Mouse (Mus musculus): Measurements from ENCODE around the gene Fam53b.

Fam53b gene

DNA sequence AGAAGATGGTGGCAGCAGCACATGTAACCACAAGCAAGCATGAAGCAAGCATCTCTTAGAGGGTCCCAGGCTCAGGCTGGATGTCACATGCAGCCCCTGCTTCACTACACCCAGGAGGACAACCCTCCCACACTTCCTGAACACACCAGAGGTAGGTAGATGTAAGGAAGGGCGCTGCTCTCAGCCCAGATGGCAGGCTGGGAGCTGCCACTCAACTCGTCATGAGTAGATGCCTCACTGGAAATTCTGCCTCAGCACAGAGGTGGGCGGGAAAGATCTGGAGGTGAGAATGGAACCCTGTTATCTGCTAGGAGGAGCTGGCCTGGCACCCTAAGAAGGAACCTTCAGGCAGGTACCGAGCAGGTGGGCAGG is 45.7 kb downstream of the Fam53b start:
- DNase-seq (ENCODE audit: inconsistent age in 2 of 2, low spot score in 1 of 2), result no peak

DNA sequence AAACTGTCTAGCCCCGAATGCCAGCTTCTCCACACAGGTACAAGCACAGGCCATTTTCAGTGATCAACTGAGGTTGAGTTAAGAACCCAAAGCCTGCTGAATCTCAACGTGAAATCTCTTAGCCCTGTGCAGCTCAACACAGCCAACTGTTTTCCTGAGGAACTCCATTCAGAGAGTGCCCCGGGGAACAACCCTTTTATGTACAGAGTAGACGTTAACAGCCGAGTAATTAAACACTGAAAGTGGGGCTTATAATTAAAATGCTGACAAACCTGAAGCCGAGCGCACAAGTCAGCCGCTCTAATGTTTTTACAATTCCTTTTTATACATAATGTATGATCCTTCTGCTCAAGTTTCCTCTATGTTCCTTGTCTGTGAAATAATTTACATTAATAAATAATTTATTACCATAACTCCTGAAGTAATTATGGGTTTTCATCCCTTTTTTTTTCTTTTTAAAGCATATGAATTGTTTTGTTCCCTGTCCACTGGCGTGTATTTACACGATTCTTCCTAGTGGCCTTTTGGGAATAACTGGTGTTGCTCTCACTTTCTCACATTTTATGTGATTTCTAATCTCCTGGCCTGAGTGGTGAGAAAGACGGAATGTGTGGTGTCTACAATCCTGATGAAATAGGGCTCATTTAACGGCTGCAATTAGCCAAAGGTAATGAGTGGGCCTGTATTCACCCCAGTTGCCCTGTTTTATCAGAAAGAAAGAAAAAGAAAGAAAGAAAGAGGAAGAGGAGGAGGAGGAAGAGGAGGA is 46.3 kb downstream of the Fam53b start:
- no peak for DNase-seq (ENCODE audit: inconsistent age in 2 of 2, low spot score in 1 of 2)

DNA sequence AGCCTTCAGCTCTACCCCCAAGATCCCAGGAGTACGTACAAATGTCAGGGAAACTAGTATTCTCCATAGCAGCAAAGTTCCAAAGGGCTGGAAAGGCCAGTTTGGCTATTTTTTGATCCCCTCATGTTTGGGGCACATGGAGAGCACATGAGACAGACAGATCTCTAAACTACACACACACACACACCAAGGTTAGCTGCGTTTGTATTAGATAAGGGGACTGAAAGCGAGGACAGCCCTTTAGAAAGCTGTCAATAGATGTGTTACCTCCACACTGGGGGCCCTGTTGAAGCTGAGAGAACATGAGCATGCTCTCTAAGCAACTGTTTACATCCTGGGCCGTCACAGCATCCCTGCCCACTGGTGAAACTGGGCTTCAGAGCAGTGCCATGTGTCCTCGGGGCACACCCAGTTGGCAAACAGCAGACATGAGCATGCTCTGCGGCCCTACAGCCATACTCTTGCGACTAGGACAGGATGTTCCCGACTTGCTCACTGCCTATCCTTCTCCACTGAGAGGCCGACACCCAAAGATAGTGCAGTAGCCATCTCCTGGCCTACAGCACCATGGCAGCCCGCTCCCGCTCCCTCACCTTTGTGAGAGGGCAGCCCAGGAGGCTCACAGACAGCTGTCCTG is 47.3 kb downstream of the Fam53b start:
- peak; percentile 68 to 76 for DNase-seq (ENCODE audit: inconsistent age in 2 of 2, low spot score in 1 of 2)

DNA sequence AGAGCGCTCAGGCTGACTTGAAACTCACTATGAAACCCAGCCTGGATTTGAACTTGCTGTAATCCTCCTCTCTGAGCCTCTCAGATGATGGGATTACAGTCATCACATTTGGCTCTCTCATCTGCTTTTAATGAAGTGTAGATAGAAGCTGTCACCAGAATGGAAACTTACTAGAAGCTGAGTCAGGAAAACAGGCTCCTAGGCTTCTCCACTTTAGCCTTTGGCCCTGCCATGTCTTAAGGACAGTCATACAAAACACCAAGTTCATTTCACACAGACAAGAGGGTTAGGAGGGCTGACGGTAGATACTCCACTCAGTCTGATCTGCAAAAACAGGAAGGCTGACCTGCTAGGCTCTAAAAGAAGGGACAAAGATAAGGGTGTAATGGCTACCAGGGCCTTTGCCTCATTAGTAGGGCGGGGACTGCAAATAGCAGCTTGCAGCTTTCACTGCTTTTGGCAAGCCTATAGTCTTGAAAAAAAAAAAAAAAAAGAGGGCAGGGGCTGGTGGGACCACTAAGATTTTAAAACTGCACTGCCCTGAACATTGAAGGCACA is 48.0 kb downstream of the Fam53b start:
- DNase-seq (ENCODE audit: inconsistent age in 2 of 2, low spot score in 1 of 2), result peak in 1 of 2 experiments; percentile 78

DNA sequence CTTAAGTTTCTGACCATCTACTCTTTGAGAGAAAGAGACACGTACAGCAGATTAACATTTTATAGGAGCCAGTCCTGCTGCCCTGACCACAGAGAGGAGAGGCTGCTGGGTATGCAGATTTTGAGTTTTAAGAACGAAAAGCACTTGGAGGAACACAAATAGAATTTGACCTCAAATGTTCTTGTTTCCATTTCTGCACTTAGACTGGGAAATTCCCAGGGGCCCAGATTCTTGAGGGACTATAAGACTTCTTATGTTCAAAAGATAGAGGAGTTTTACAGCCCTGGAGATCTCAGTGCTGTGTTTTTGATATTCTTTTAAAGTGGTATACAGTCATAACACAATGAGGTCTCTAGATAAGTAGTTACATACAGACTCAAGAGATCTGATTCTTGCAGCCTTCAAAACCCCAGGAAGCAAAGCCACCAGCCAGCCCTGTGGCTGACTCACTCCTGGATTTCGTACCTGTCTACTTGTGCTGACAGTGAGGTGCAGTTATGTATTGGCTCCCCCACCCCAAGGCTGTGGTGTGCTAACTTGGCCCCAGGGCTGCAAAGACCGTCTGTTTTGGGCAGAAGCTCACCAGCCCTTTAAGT is 48.7 kb downstream of the Fam53b start:
- peak in 1 of 2 experiments; percentile 56 for DNase-seq (ENCODE audit: inconsistent age in 2 of 2, low spot score in 1 of 2)

DNA sequence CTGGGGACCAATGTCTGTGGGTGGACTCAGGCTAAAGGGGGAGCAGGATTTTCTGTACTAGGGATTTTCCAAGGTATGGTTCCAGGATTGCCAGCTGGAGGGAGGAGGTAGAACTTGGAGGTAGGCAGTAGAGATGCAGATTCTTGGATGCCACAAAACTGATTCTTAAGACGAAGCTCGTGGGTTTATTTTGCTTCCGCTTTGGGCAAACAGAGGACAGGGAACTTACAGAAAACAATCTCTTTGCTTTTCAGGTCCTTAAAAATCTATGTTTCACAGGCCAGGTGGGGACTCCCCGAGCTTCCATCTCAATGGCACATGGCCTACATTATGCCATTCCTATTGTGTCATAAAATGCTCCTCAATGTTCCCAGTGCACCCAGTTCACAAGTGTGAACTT is 49.4 kb downstream of the Fam53b start:
- DNase-seq (ENCODE audit: inconsistent age in 2 of 2, low spot score in 1 of 2), result no peak

DNA sequence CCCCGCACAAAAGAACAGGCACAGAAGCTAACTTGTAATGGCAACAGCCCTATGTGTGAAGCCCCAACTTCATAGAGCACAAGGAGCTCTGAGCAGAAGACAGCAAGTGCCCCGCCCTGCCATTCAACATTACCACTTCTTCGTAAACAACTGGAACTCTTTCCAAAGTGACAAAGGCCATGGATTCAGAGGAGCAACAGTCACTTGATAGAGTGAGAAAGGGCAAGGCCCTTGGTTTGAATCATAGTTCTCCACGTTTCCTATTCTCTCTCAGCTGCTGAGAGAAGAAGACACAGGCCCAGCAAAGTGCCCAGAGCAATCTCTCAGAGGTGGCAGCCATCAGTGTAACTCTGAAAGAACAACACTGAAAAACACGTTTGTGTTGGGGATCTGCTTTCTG is 49.8 kb downstream of the Fam53b start:
- DNase-seq (ENCODE audit: inconsistent age in 2 of 2, low spot score in 1 of 2), result peak in 1 of 2 experiments; percentile 75

DNA sequence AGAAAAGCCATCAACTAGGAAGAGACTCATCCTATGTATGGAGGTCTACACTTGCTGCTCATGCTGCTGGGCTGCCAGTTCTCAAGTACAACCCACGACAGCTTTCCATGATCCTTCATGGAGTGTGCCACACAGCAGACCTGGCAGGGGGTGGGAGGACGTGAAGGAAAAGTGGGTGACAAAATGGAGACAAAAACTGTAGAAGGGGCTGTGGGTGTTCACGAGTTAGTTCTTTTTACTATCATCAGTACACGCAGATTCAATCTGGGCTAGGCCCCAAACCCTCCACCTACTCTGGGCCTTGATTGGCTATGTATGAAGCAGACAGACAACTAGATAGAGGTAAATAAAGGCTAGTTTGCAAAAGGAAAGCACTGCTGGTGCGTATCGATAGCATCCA is 50.3 kb downstream of the Fam53b start:
- DNase-seq (ENCODE audit: inconsistent age in 2 of 2, low spot score in 1 of 2), result no peak

DNA sequence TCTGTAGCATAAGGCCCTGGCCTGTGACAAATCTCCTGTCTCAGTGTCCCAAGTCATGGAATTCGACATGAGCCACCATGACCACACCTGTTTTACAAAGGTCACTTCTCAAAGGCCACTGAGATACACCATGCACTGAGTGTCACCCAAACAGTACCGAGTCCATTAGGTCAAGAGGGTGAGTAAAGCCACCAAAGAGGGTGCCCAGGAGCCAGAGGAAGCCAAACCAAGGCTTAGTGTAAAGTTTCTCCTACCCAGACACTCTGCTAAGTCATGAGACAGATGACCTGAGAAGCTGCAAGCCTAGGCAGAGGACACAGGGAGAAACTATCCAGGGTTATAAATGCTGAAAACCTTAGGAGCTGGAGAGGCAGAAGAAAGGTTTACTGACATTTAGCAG is 52.3 kb downstream of the Fam53b start:
- DNase-seq (ENCODE audit: inconsistent age in 2 of 2, low spot score in 1 of 2), result no peak

DNA sequence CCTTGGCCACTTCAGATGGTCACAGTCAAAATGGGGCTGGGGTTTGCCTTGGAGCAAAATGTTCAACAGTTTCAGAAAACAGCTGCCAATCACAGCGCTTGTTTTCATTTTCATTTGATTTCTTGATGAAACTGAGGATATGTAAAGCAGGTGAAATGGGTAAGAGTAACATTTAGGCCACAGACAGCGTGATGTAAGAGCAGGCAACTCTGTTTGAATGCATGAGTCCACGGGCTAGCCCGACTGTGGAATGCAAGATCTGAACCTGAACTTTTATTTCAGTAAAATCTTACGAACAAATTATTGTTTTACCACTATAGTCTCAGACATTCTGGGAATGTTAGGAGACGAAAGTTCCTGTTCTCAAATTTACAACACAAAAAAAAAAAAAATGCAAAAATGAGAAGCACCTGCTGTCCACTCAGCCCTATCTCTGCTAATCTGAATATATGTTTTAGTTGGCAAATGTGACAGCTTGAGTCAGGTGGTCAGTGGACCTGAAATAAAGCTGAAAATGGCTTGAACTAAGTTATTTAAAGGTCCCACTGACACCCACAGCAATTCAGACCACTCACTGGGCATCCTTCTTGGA is 53.0 kb downstream of the Fam53b start:
- DNase-seq (ENCODE audit: inconsistent age in 2 of 2, low spot score in 1 of 2), result no peak

DNA sequence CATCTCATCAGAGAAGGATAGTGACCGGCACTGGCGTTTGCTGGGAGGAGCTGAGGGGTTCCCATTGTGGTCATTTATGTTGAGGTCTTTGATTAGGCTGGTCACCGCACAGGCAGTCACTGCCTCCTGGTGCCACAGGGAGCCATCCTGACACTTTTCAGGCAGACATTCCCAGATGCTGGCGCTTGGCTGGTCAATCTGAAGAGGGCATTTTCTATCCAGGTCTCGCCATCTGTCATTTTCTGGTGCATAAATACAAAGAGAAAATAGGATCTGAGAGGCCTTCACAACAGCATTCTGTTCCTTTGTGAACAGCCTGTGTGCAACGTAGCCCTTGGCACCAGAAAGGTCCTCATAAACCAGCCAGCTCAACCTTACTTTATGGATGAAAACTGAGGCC is 53.8 kb downstream of the Fam53b start:
- DNase-seq (ENCODE audit: inconsistent age in 2 of 2, low spot score in 1 of 2), result no peak

DNA sequence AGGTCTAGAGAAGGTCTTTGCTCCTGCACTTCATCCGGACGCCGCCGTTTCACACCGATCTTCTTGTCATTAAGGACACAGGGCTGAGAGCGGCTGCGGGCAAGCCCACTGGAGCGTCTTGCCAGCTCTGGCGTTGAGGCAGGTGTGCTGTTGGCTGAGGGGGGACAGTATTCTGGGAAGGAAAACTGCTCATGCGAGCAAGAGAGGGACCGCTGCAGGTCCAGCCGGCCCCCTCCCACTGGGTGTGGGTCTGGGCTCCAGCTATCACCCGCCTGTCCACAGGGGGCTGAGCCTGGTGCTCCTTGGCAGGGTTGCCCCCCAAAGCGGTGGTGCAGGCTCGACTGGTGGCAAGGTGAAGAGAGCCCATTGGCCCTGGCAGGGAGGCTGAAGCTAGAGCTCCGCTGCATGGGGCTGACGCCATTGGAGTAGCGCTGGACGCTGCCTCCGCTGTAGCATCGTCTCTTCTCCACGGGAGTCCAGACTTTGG is 54.2 kb downstream of the Fam53b start:
- DNase-seq (ENCODE audit: inconsistent age in 2 of 2, low spot score in 1 of 2), result no peak

DNA sequence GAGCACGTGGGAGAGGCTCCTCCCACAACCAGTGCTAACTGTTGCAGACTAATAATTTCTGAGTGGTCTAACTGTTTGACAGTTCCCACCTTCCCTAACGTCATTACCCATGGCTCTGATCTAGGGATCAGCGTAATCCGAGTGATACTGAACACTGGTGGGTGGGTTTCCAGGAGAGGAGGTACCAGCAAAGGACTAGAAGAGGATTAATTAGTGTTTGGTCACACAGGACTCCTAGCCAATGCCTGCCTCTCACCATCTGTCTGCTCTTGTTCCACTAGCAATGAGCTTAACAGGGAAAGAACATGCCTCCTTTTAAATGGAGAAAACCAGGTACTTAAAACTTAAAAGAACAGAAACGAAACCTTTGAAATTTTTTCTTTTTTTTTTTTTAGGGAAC is 54.8 kb downstream of the Fam53b start:
- DNase-seq (ENCODE audit: inconsistent age in 2 of 2, low spot score in 1 of 2), result no peak

DNA sequence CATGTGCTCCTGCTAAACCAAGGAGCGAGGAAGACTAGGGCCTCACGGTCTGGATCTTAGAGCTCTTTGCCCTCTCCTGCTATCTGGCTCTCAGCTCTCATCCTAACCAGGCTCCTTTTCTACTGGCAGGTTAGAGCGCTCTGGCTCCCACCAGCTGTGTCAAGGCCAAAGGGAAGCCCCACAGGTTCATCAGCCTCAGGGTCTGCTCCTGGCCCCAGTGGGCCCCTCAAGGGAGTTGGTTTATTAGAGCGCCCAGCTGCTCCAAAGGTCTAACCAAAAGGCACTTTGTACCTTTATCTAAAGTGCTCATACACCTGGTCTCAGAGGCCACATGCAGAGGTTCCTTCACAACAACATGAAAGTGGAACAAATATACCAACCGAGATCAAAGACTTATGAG is 57.4 kb downstream of the Fam53b start:
- no peak for DNase-seq (ENCODE audit: inconsistent age in 2 of 2, low spot score in 1 of 2)

DNA sequence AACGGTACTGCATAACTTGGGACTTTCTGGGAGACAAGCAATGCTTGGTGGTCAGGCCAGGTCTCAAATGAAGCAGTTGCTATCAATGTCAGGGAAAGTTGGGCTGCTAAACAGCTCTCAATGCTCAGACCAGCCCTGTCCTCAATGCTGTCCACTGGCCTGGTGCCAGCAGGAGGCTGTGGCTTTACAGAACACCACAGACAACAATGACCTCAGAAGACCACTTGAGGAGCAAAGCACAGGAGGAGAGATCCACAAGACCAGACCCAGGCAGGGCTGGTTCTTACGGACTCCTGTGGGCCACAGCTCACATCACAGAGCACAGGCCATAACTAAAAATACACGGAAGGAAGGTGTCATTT is 59.3 kb downstream of the Fam53b start:
- peak; percentile 53 to 75 for DNase-seq (ENCODE audit: inconsistent age in 2 of 2, low spot score in 1 of 2)

DNA sequence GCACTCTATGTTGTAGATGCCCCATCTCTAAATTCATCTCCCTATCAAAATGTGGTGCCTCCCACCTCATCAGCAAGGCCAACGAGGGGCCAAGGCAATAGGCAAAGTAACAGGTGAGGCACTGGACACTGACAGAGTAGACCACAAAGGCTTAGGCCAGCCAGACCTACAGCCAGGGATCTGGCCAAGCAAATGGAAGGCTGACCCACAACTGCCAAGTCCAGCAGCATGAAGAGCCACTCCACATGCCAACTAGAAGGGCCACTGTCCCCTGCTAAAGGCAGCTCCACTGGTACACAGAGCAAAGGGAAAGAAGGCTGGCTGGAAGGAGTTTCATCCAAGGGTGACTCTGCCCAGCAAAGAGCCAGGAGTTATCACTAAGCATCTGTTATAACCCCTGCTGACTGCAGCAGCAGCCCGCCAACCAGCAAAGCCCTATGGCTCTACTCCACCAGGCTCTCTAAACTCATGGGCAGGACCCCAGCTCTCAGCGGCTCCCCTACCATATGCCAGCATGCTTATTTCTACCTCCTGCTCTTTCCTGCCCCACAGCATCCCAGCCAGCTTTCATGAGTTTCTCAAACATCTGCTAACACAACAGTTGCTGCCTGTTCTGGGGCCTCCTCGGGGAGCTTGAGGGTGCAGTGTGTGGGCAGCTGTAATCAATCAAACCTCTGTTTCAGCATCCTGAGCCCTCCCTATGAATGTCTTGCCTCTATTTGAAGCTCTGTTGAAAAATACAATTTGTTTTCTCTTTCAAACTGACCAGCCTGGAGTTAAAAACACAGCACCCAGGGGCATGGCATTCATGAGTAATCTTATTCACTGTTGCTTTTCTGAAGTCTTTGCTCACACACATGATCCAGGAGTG is 59.9 kb downstream of the Fam53b start:
- DNase-seq (ENCODE audit: inconsistent age in 2 of 2, low spot score in 1 of 2), result peak in 1 of 2 experiments; percentile 54

DNA sequence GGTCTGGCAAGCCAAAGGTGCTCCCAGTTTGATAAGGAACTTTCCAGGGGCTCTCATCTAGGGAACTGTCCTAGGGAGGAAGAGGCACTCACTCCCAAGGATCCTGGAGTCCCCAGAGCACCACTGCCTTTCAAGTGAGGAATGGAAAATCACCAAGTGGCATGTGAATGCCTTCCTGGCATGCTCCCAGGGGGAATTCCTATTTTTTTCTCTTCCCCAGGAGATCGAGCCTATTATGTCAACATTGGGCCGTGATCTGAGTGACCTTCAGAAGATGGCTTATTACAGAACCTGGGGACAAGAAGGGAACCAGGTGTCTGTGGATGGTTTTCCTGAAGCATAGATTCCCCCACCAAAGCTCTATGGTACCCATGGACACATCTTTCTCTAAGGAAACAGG is 62.0 kb downstream of the Fam53b start:
- DNase-seq (ENCODE audit: inconsistent age in 2 of 2, low spot score in 1 of 2), result peak; percentile 81 to 93

DNA sequence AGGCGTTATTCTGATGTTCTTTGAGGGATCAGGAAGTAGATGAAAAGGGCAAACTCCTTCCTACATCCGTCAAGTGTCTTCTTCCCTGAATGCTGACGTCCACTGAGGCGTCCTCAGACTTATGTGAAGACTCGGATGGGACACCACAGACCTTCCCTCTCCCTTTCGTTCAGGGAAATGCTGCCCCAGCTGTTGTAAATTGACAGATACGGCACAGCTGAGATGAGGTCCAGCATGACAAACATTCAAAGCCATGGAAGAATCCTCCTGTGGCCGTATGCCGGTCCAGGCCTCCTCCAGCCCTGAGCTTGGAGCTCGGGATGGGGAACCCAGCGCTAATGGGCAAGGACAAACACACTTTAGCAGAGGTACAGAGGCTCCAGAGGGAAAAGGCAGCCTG is 64.2 kb downstream of the Fam53b start:
- no peak for DNase-seq (ENCODE audit: inconsistent age in 2 of 2, low spot score in 1 of 2)

DNA sequence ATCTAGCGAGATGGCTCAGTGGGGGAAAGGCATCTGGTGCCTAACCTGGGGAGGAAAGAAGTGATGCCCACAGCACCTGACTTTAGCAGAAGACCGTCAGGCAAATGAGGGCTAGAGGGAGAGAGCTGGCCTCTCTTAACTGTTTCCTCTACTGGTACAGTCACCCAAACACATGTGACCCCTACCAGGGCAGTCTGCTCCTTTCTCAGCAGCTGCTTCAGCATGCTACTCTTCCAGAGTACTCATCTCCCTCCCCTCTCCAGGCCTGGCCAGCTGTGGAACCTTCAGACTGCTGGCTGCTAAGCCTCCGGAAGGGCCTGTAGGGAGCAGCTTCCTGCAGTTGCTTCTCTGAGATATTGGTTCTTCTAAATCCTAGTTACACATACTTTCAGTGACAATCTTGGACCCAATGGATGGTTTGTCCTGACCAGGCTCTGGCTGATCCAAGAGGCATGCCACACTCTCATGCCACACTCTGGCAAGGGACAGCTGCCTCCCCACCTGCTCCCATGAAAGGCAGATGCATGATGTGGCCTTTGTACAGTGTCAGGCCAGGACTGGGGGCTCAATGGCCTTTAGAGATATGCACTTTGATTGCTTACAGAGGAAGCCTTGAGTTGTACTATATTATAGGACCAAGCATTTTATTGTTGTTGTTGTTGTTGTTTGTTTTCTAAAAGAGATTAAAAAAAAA is 65.5 kb downstream of the Fam53b start:
- no peak for DNase-seq (ENCODE audit: inconsistent age in 2 of 2, low spot score in 1 of 2)

DNA sequence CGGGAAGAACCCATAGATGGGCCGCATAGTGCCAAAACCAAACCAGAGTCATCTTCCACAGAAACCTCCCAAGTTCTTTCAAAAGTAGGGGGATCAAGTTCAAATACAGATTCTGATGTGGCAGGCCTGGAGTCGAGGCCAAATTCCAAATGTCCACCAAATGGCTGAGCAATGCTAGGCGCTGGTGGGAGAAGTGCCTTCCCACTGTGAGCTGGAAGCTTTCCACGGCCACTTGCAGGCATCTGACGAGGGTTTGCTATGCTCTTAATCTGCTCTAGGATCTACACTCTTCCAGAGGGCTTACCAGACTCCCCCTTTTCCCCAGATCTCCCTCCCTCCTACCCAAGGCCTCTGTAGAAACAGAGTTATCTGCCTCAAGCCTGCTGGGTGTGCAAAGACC is 66.6 kb downstream of the Fam53b start:
- no peak for DNase-seq (ENCODE audit: inconsistent age in 2 of 2, low spot score in 1 of 2)
